Mouse (Mus musculus) megakaryocyte, embryonic 14.5 days (primary cell): ENCODE results near the gene Mpi.

Experiments used
- FLI1 ChIP-seq: IDR thresholded peaks from 2 replicates; pipeline ENCODE4 v1.6.1; 2012; ENCODE audit warnings: low read length, inconsistent platforms, mixed read lengths
- GATA1 ChIP-seq: IDR thresholded peaks from 3 replicates; pipeline ENCODE4 v1.6.1; 2012; ENCODE audit warnings: mixed read lengths, low read length, inconsistent platforms, borderline replicate concordance

GRCm38 (mm10) chr9:57537728-57538181 lies 14.8 kb downstream of the Mpi start:
- no peak for TF ChIP-seq FLI1
- TF ChIP-seq GATA1, result no peak
